Mouse (Mus musculus): ENCODE data around the gene Adamtsl1. TPM values are rescaled to one million over a fixed set of nuclear protein-coding genes. Genes with fewer than 3 reads are reported as not detected.

The Adamtsl1 gene
- polyA plus RNA-seq, 1 experiment from 2014 or later = 14.2 TPM

GRCm38 (mm10) chr4:86312366-86312765, 798.4 kb downstream of the Adamtsl1 start:
- Histone ChIP-seq H3K9ac (no peak overlapping the region), H3K9me3 (ENCODE audit: low read depth, low read length) (no peaks in the 10 kb centered on the region), H3K36me3 (ENCODE audit: insufficient read depth) (no peaks in the 10 kb centered on the region), H3K27ac (ENCODE audit: low read depth) (no peak overlapping the region), H3K27me3 (ENCODE audit: insufficient read depth, low read length) (no peaks in the 10 kb centered on the region), H3K4me2 (no peak overlapping the region), H3K4me3 (ENCODE audit: low read depth, low read length) (no peak overlapping the region), H3K4me1 (ENCODE audit: insufficient read depth) (peaks cover 12% of the 10 kb centered on the region)
- 82% methylated on average over 2 of the region's 2 CpGs for WGBS
- DNase-seq (no peak), ATAC-seq (ENCODE audit: insufficient read depth) (no peak)
- TF ChIP-seq CTCF (IDR thresholded peaks at IDR 0.05; ENCODE audit: low read depth) = no peak

DNA sequence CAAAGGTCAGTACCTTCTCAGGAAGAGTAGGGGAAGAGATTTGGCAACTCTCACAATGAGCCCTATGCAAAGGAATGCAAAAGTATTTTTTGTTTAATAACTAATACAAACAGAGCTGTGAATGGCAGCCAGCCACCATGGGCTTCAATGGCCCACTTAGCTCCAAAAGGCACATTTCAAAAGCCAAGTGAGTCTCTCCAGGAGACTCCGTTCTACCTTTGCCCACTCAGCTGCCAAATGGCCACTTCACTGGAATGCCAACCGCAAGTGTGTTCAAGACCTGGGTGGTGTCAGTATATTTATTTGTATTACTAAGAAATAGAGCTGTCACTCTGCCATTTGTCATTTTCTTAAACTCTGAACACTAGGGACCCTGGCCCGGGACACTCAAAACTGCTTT, 800.5 kb downstream of the Adamtsl1 start:
- Histone ChIP-seq H3K9ac (no peak overlapping the region), H3K9me3 (ENCODE audit: low read depth, low read length) (no peaks in the 10 kb centered on the region), H3K27ac (ENCODE audit: low read depth) (no peak overlapping the region), H3K4me1 (ENCODE audit: insufficient read depth) (peaks cover 12% of the 10 kb centered on the region), H3K27me3 (ENCODE audit: insufficient read depth, low read length) (no peaks in the 10 kb centered on the region), H3K36me3 (ENCODE audit: insufficient read depth) (no peaks in the 10 kb centered on the region), H3K4me3 (ENCODE audit: low read depth, low read length) (no peak overlapping the region), H3K4me2 (no peak overlapping the region)
- ATAC-seq (ENCODE audit: insufficient read depth) (peak; percentile 52), DNase-seq (peak; percentile 72)
- 51% methylated on average over 3 of the region's 3 CpGs for WGBS
- no peak for TF ChIP-seq CTCF (IDR thresholded peaks at IDR 0.05; ENCODE audit: low read depth)

GRCm38 (mm10) chr4:86315122-86315521, 801.1 kb downstream of the Adamtsl1 start:
- TF ChIP-seq CTCF (IDR thresholded peaks at IDR 0.05; ENCODE audit: low read depth) = no peak
- DNase-seq = peak; percentile 16
- WGBS = 48% methylated on average over 4 of the region's 4 CpGs
- H3K4me3 ChIP-seq (ENCODE audit: low read depth, low read length) = no peak overlapping the region
- H3K4me2 ChIP-seq = no peak overlapping the region
- H3K27ac ChIP-seq (ENCODE audit: low read depth) = peak overlapping the region; percentile 18; the same call in 1 of the 2 replicates
- H3K9me3 ChIP-seq (ENCODE audit: low read depth, low read length) = no peaks in the 10 kb centered on the region
- H3K9ac ChIP-seq = no peak overlapping the region
- no peaks in the 10 kb centered on the region for H3K36me3 ChIP-seq (ENCODE audit: insufficient read depth)
- no peak for ATAC-seq (ENCODE audit: insufficient read depth)
- peaks cover 12% of the 10 kb centered on the region for H3K4me1 ChIP-seq (ENCODE audit: insufficient read depth)
- H3K27me3 ChIP-seq (ENCODE audit: insufficient read depth, low read length) = no peaks in the 10 kb centered on the region

- H3K27ac ChIP-seq (ENCODE audit: low read depth) = peak overlapping the region; percentile 58
- no peak for TF ChIP-seq CTCF (IDR thresholded peaks at IDR 0.05; ENCODE audit: low read depth)
- 55% methylated on average over 3 of the region's 3 CpGs for WGBS
- H3K4me1 ChIP-seq (ENCODE audit: insufficient read depth) = peaks cover 9% of the 10 kb centered on the region
- H3K36me3 ChIP-seq (ENCODE audit: insufficient read depth) = no peaks in the 10 kb centered on the region
- DNase-seq (peak; percentile 67), ATAC-seq (ENCODE audit: insufficient read depth) (peak; percentile 39; the same call in 1 of the 2 replicates)
- no peak overlapping the region for H3K4me2 ChIP-seq
- no peak overlapping the region for H3K4me3 ChIP-seq (ENCODE audit: low read depth, low read length)
- no peaks in the 10 kb centered on the region for H3K9me3 ChIP-seq (ENCODE audit: low read depth, low read length)
- H3K9ac ChIP-seq = no peak overlapping the region
- H3K27me3 ChIP-seq (ENCODE audit: insufficient read depth, low read length) = no peaks in the 10 kb centered on the region
Measured at GRCm38 (mm10) chr4:86317916-86318542, 804.1 kb downstream of the Adamtsl1 start.

DNA sequence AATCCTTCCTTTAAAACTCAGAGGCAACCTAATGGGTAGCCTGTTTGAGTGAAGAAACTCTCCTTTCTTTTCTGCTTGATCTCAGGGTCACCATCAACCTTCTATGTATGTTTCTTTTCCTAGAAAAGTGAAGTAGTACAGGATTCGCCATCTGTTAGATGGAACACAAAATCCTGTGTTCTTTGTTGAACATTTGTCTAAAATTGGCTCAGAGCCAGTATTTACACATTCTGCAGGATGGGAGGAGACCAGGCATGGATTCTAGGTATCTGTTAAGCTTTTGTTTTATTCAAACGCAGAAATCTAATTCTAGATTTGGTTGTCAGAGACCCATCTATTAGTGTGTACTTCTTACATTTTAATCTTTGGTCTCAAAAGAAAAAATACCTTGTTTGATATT, 811.4 kb downstream of the Adamtsl1 start:
- no peaks in the 10 kb centered on the region for H3K9me3 ChIP-seq (ENCODE audit: low read depth, low read length)
- no peak overlapping the region for H3K9ac ChIP-seq
- no peak for ATAC-seq (ENCODE audit: insufficient read depth)
- no peak overlapping the region for H3K4me3 ChIP-seq (ENCODE audit: low read depth, low read length)
- peak; percentile 71 for DNase-seq
- H3K4me1 ChIP-seq (ENCODE audit: insufficient read depth) = peaks cover 11% of the 10 kb centered on the region; the same call in 1 of the 2 replicates
- no peaks in the 10 kb centered on the region for H3K36me3 ChIP-seq (ENCODE audit: insufficient read depth)
- no peak for TF ChIP-seq CTCF (IDR thresholded peaks at IDR 0.05; ENCODE audit: low read depth)
- no peak overlapping the region for H3K27ac ChIP-seq (ENCODE audit: low read depth)
- H3K4me2 ChIP-seq = no peak overlapping the region
- WGBS = 24% methylated on average over 2 of the region's 2 CpGs
- no peaks in the 10 kb centered on the region for H3K27me3 ChIP-seq (ENCODE audit: insufficient read depth, low read length)

GRCm38 (mm10) chr4:86326003-86326402, 812.0 kb downstream of the Adamtsl1 start:
- Histone ChIP-seq H3K4me1 (ENCODE audit: insufficient read depth) (peaks cover 10% of the 10 kb centered on the region; the same call in 1 of the 2 replicates), H3K4me3 (ENCODE audit: low read depth, low read length) (no peak overlapping the region), H3K4me2 (no peak overlapping the region), H3K9ac (no peak overlapping the region), H3K27ac (ENCODE audit: low read depth) (no peak overlapping the region), H3K27me3 (ENCODE audit: insufficient read depth, low read length) (no peaks in the 10 kb centered on the region), H3K36me3 (ENCODE audit: insufficient read depth) (no peaks in the 10 kb centered on the region), H3K9me3 (ENCODE audit: low read depth, low read length) (no peaks in the 10 kb centered on the region)
- no peak for TF ChIP-seq CTCF (IDR thresholded peaks at IDR 0.05; ENCODE audit: low read depth)
- 52% methylated on average over 5 of the region's 5 CpGs for WGBS
- 0 out of 2 replicates have a peak, but pooled peaks have one; percentile 31 for ATAC-seq (ENCODE audit: insufficient read depth)
- DNase-seq = no peak

- ATAC-seq (ENCODE audit: insufficient read depth) (peak; percentile 31; the same call in 1 of the 2 replicates), DNase-seq (peak; percentile 51)
- H3K36me3 ChIP-seq (ENCODE audit: insufficient read depth) = no peaks in the 10 kb centered on the region
- H3K9me3 ChIP-seq (ENCODE audit: low read depth, low read length) = no peaks in the 10 kb centered on the region
- H3K4me2 ChIP-seq = no peak overlapping the region
- H3K9ac ChIP-seq = no peak overlapping the region
- H3K4me3 ChIP-seq (ENCODE audit: low read depth, low read length) = no peak overlapping the region
- no peak for TF ChIP-seq CTCF (IDR thresholded peaks at IDR 0.05; ENCODE audit: low read depth)
- 39% methylated on average over 8 of the region's 8 CpGs for WGBS
- H3K27ac ChIP-seq (ENCODE audit: low read depth) = no peak overlapping the region
- no peaks in the 10 kb centered on the region for H3K27me3 ChIP-seq (ENCODE audit: insufficient read depth, low read length)
- H3K4me1 ChIP-seq (ENCODE audit: insufficient read depth) = peaks cover 9% of the 10 kb centered on the region; the same call in 1 of the 2 replicates
Measured at GRCm38 (mm10) chr4:86326638-86327037, 812.7 kb downstream of the Adamtsl1 start.
